Mouse (Mus musculus) lung, postnatal 10 days (tissue): Measurements from ENCODE around the gene Pxk.

ENCODE experiments used
- DNase-seq: peaks from one replicate; pipeline ENCODE4 v3.0.0; 2021

Pxk gene

GRCm38 (mm10) chr14:8097978-8098686 is at the start of gene Pxk:
Gene Pxk, plus strand, starts transcription at chr14:8098211.
- peak; percentile 94 for DNase-seq

GRCm38 (mm10) chr14:8049334-8049733 is 48.7 kb upstream of the Pxk start:
- DNase-seq = no peak

DNA sequence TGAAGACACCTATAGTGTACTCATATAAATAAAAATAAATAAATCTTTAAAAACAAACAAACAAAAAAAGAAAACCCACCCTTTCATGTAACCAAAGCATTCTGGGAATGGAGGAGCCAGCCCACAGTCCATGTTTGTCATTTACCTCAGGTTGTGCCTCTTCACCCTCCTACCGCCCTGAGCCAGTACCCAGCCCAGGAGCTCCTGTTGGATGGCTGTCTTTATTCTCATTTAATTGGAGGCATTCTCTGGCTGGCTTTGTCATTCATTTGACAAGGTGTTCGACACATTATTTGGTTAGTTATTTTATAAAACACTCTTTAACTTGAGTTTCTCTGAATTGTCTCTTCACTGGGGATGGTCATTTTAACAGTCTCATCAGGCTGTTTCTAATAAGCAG is 46.1 kb upstream of the Pxk start:
- no peak for DNase-seq

- DNase-seq = no peak
Observed at GRCm38 (mm10) chr14:8052661-8053060, 45.4 kb upstream of the Pxk start.

- peak; percentile 17 for DNase-seq
Observed at GRCm38 (mm10) chr14:8054310-8055102, 43.5 kb upstream of the Pxk start.

DNA sequence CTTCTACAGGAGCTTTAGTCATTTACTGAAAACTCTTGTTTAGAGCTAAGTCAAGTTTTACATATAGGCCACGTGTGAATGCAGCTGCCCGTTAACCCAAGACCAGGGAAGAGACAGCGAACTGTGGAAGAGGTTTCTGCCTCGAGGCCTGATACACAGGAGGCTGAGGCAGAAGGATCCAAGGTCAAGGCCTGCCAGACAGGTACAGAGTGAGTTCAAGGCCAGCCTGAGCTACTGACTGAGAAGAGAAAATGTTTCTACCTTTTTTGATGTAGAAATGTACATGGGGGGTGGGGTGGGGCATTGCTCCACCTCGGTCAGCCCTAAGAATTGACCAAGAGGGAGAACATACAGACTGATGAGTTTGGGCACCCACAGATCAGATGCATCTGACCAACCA is 41.9 kb upstream of the Pxk start:
- DNase-seq = no peak

GRCm38 (mm10) chr14:8059938-8060337 is 38.1 kb upstream of the Pxk start:
- DNase-seq = no peak

GRCm38 (mm10) chr14:8062076-8062475 is 35.9 kb upstream of the Pxk start:
- no peak for DNase-seq

- no peak for DNase-seq
Observed at GRCm38 (mm10) chr14:8062537-8063301, 35.3 kb upstream of the Pxk start.

DNA sequence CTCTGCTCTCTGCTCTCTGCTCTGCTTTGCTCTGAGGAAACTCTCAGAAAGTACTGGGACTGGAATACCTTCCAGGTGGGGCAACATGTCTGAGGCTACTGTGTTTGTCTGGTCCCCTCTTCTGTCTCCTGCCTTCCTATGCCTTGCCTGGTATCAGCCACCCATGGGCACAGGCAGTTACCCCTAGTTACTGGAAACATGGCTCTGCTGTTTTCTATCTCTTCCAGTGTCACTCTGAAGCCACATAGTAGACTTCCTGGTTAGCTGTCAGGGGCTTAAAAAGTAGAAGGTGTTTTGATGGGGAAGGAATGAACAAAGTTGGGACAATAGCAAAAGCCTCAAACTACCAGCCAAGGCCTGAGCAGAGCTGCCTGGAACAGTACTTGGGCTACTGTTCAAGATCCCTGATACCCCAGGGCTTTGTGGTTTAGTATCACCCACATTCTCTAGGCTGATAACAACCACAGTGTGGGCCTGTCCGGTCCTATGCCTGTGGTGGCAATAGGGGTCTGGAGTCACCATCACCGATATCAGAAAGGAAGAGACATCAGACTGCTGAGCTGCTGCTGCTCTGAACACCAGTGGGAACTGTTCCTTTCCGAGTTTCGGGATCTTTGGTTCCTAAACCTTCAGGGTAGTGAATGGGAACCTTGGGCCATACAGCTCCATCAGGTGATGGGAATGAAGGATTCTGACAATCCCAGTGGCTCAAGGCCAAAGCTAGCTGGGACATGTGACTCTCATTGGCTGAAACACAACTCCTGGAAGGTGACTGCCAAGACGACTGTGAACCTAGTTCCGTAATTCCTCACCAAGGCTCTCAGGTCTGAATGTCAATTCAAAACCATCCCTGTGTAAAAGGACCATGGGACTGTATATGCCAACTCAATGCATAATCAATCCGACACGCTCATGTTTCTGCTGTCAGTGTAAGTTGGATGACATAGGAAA is 33.9 kb upstream of the Pxk start:
- no peak for DNase-seq

- peak; percentile 95 for DNase-seq
Observed at GRCm38 (mm10) chr14:8080165-8080679, 17.8 kb upstream of the Pxk start, which contains the start of gene Rpp14. Gene Rpp14, plus strand, starts transcription at chr14:8080367.

DNA sequence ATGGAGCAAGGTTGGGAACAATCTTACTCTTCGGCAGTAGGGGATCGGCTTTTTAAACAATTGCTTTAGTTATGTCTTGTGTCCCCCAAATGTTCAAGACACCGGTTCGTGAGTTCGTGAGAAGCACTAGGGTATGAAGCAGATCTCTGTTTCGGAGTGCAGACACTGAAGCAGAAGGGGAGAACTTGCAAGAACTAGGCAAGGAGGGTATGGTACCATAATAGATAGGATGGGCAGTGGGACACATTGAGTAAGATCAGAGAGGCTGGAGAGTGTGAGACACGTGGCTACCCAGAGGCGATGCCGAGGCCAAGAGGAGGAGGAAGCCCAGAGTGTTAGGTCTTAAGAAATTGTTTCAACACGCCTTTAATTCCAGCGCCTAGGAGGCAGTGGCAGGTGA is 17.3 kb upstream of the Pxk start:
- peak; percentile 27 for DNase-seq

DNA sequence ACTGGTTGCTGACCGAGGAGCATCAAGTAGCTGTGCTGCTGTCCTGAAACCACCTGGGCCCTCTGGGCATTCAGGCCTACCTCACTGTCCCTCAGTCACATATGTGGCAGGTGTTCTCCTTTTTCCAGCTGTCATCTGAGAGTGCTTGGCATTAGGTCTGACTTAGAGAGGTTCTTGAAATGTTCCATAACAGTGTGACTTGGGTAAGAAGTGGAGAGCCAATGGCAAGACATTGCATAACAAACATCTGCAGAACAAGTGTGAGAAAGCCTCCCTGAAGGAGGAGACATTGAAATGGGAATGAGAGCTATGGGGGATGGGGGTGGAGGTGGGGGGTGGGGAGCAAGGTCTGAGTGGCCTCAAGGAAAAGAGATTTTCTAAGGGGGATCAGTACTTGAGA is 15.1 kb upstream of the Pxk start:
- DNase-seq = no peak

DNA sequence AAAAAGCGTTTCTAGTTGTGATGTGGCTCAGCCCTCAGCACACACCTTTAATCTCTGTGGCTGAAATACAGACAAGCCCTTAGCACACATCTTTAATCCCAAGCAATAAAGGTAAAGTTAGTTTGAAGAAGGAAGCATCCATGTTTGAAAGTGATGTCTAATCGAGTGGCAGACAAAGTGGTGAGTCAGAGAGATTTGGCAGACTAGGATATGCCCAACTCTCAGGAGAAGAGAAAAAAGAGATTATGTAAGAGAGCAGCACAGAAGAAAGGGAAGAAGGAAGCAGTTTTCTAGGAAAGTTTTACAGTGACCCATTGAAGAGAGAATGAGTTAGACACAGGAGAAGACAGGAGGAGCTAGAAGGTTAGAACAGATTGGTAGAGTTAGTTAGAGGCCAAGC is 9.0 kb upstream of the Pxk start:
- no peak for DNase-seq

- peak; percentile 27 for DNase-seq
Observed at GRCm38 (mm10) chr14:8092573-8092972, 5.4 kb upstream of the Pxk start.

GRCm38 (mm10) chr14:8093427-8093826 is 4.6 kb upstream of the Pxk start:
- no peak for DNase-seq

DNA sequence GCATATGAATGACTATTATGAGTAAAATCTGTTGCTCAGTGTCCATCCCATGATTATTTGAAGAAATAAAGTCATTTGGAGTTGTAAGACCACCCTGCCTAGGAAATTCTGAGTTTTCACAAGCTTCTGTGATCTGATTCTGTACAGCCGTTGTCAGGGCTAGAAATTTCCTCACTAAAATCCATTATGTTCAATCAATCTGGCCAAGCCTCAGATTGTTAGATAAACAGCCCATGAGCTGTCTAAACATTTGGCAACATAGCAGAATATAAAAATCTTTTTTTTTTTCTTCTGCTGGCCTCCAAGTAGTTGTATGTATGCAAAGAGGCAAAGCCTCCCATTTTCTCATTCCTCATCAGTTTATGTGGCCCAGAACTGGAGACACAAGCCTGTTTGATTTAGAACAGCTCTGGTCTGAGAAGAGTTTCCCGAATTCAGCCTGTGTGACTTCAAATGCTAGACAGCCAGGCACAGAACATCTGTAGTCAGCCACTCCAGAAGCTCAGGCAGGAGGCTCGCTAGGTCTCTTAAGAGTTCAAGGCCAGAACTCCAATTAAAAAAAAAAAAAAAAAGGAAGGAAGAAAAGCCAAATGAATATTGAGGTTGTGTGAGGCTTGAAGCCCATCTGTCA is 3.0 kb upstream of the Pxk start:
- peak; percentile 18 for DNase-seq

- peak; percentile 55 for DNase-seq
Observed at GRCm38 (mm10) chr14:8095562-8095950, 2.5 kb upstream of the Pxk start.

DNA sequence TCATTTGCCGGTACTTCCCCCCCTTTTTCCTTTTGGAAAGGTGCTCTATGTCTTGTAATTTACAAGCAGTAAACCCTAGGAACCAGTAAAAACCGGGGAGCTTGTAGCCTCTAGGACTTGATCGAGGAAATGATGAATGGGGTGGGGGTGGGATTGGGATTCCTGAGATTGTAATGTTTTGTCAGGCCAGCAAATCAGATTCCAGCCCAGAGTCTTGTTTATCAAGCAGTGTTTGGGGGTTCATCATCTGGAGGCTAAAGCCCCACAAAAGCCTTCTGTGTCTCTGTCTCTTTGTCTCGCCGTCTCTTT is 630 bp downstream of the Pxk start:
- no peak for DNase-seq

DNA sequence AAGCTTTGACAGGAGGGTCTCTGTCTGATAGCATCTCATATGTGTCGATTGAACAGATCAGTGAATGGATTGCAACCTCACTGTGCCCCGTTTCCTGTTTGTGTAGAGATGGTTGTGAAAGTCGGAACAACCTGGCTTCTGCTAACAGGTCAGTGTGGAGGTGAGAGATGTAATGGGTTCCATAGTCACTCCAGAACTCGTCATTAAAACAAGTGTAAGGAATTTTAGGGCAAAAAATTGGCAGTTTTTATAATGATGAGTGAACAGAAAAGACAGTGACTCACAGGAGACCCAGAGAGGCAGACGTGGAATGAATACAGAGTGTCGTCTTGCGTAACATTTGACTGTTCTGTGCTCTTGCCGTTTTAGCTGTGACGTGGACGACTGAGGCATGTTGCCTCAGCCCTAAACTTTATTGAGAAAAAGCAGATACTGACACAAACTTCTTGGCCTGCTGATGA is 1.6 kb downstream of the Pxk start:
- peak; percentile 17 for DNase-seq

- no peak for DNase-seq
Observed at GRCm38 (mm10) chr14:8101886-8102285, 3.9 kb downstream of the Pxk start.

GRCm38 (mm10) chr14:8102676-8103075 is 4.7 kb downstream of the Pxk start:
- no peak for DNase-seq
